Mouse (Mus musculus) CD4-positive, CD25-positive, alpha-beta regulatory T cell (primary cell): Measurements from ENCODE around the gene Crispld2. TPM values are rescaled to one million over a fixed set of nuclear protein-coding genes. Genes with fewer than 3 reads are reported as not detected.

Source experiments
- polyA plus RNA-seq: library from polyadenylated mRNA; unstranded; fragments of 100-300 nt; shearing (Covaris generic); gene quantifications from one replicate; pipeline ENCODE4 v1.2.1, GENCODE M21; 2017

The Crispld2 gene
- 0.30 TPM for polyA plus RNA-seq

DNA sequence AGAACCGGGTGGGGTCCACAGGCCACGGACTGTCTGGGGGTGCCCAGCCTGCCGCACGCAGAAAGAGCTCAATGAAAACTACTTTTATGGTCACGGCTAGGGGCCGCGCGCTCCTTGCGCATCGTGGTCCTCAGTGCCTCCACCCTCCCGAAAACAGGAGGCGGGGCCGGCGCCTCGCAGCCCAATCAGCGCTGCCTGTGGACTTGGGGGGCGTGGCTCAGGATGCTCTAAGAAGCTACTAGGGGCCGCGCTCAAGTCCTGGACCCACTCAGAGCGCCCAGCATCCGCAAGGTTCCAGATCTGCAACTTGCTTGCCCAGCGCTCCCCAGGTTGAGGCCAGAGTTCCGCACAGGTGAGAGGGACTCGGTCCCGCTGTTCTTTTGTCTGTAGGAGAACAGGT is at the start of gene Crispld2:
TSS of gene Crispld2 (plus strand) at position 190 of the 400 bp plus-strand sequence.

DNA sequence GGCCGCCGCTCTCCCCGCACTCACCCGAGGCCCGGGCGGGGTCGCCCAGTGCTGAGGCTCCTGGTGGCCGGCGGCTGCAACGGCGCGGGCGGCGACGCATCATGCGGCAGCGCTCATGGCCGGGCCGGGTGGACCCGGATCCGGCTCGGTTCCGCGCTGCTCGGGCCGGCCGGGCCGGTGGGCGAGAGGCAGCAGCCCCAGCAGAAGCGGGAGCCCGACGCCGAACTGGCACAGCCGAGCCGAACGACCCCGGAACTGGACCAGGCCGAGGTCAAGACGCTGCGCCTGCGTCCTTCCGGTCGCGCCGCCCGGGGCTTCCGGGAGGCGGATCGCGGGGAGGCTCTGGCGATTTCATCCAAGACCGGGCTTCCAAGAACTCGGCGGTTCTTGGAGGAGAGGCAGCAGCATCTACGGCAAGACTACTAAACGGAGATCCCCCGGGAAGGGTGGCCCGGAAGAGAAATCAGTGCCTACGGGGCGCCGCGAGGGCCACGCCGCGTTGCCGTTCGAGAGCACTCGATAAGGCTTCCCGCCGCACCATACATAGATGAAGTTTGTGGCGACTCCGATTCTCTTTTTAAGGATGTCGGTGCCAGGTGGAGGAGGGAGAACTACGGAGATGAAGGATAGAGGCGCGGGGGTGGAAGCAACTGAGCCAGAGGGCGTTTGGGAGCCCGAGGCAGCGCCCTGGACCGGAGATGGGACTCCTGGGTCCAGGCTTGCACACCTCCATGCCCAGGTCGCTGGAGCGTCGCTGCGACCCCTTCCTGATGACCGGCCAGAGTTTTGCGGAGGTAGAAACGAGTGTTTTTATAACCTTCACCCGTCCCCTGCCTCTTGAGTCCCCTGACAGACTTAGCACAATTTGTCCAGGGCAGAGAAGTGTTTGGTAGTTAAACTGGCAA is 109.1 kb downstream of the Crispld2 start, which contains the start of gene Zdhhc7:
TSS of gene Zdhhc7 (minus strand) at position 415 of the 905 bp plus-strand sequence.

Other genes with a start within 250 kb of the Crispld2 start
- gene Tldc1, start 214.0 kb upstream of the Crispld2 start, polyA plus RNA-seq = 11.0 TPM
- 400 TPM for gene Cotl1, start 151.9 kb upstream of the Crispld2 start, polyA plus RNA-seq
- 26.5 TPM for gene Klhl36, start 130.2 kb upstream of the Crispld2 start, polyA plus RNA-seq
- 96.0 TPM for gene Usp10, start 82.1 kb upstream of the Crispld2 start, polyA plus RNA-seq
- gene Gm20388, start 81.6 kb upstream of the Crispld2 start, polyA plus RNA-seq = not detected
- gene Zdhhc7, start 109.0 kb downstream of the Crispld2 start, polyA plus RNA-seq = 59.2 TPM
- gene 6430548M08Rik, start 121.7 kb downstream of the Crispld2 start, polyA plus RNA-seq = 0.66 TPM
- gene Fam92b, start 185.0 kb downstream of the Crispld2 start, polyA plus RNA-seq = not detected
- gene Gse1, start 236.0 kb downstream of the Crispld2 start, polyA plus RNA-seq = 19.5 TPM